Mouse (Mus musculus) heart, postnatal 4 days (tissue): ENCODE measurements at regions not wholly inside any gene's neighbourhood (a gene's known extent, or its start where the extent isn't known, plus 50 kb on each side); places are given as distances from the start of the nearest gene placed in this dataset.

Source experiments
- DNase-seq: peaks from one replicate; pipeline ENCODE4 v3.0.0; 2021

- DNase-seq: peak; percentile 10
Observed at GRCm38 (mm10) chr19:19421706-19422105, 310.7 kb upstream of the Rorb start.
